Comparison of ENCODE assay signal across 19 mouse cellular contexts in the genomic region with DNA sequence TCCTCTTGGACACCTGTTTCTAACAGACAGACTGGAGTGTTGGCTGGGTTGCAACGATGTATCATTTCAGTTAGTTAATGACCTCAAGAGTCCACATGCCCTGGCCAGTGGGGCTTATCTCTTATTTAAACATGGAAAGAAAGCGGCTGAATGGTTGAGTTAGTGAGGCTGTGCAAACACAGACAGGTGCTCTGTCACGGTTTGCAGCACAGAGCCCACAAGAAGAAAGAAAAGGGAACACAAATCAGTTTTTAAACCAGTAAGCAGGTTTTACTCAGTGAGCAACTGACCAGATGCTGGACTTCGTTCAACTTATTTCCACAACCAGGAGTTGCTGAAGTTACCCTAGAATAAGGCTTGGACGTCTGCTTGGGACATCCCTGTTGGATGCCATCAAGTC.
DNase-seq lines count a peak whose midpoint lies in the region; ATAC-seq lines count a peak whose summit lies in the region.
"Had no signal": no experiment of that assay in that cellular context is flagged by ENCODE, and none has a peak within 500 bp of the region (broad histone marks: within the 10 kb centered on the region; RNA-seq: fewer than 3 reads in every experiment).

No protein-coding gene starts in this region.

- ATAC-seq in liver, embryonic 13.5 days (ENCODE audit: low read depth): peak; percentile 43; the same call in 1 of the 2 replicates
- ATAC-seq in stomach, embryonic 14.5 days (ENCODE audit: insufficient number of reproducible peaks, insufficient read depth, low FRiP score, low read depth): 0 out of 2 replicates have a peak, but pooled peaks have one; percentile 74
- ATAC-seq: forebrain, embryonic 16.5 days; hindbrain, postnatal 0 days; Patski had no signal

- H3K4me3 ChIP-seq in liver, embryonic 13.5 days (replicated peaks): no peak overlapping the region
- H3K4me3 ChIP-seq in stomach, embryonic 14.5 days (ENCODE audit: low read depth, low read length): no peak overlapping the region
- H3K4me3 ChIP-seq: kidney, embryonic 15.5 days; neural tube, embryonic 12.5 days had no signal

- H3K27me3 ChIP-seq in liver, embryonic 13.5 days: no peaks in the 10 kb centered on the region
- H3K27me3 ChIP-seq in stomach, embryonic 14.5 days (ENCODE audit: control insufficient read depth, insufficient read depth, low read length): no peaks in the 10 kb centered on the region
- H3K27me3 ChIP-seq: kidney, embryonic 15.5 days; neural tube, embryonic 12.5 days; Patski had no signal

- peak; percentile 8 for DNase-seq in lung, postnatal 25 days (ENCODE audit: low spot score)
- DNase-seq in lung, postnatal 14 days: no peak
- DNase-seq in MN1 (ENCODE audit: low spot score): peak; percentile 64
- no peak for DNase-seq in liver, embryonic 13.5 days
- no peak for DNase-seq in thymus, adult 18-20 months
- DNase-seq in ovary, postnatal 10 days (ENCODE audit: low spot score): no peak
- DNase-seq in frontal cortex, postnatal 10 days (ENCODE audit: low spot score in 2 of 2): no peak
- DNase-seq: cerebellum, postnatal 14 days; gastrocnemius, postnatal 14 days; heart, postnatal 36 days; layer of hippocampus, adult 9-11 months; lung, adult 2 months had no signal

- no peaks in the 10 kb centered on the region for H3K36me3 ChIP-seq in liver, embryonic 13.5 days
- no peaks in the 10 kb centered on the region for H3K36me3 ChIP-seq in stomach, embryonic 14.5 days (ENCODE audit: control insufficient read depth, insufficient read depth, low read length)
- H3K36me3 ChIP-seq: kidney, embryonic 15.5 days; neural tube, embryonic 12.5 days had no signal

- no peak overlapping the region for H3K4me2 ChIP-seq in liver, embryonic 13.5 days
- H3K4me2 ChIP-seq in stomach, embryonic 14.5 days (replicated peaks; ENCODE audit: low read depth, low read length): no peak overlapping the region
- H3K4me2 ChIP-seq: heart, embryonic 11.5 days; kidney, embryonic 15.5 days; neural tube, embryonic 12.5 days had no signal

- no peaks in the 10 kb centered on the region for H3K9me3 ChIP-seq in liver, embryonic 13.5 days (replicated peaks)
- H3K9me3 ChIP-seq in stomach, embryonic 14.5 days (ENCODE audit: control insufficient read depth, low read depth, low read length): no peaks in the 10 kb centered on the region
- H3K9me3 ChIP-seq: kidney, embryonic 15.5 days; neural tube, embryonic 12.5 days had no signal

- H3K9ac ChIP-seq in liver, embryonic 13.5 days: no peak overlapping the region
- no peak overlapping the region for H3K9ac ChIP-seq in stomach, embryonic 14.5 days (replicated peaks; ENCODE audit: low read depth, low read length)
- H3K9ac ChIP-seq: kidney, embryonic 15.5 days; neural tube, embryonic 12.5 days had no signal

- no peak overlapping the region for H3K27ac ChIP-seq in liver, embryonic 13.5 days
- H3K27ac ChIP-seq in stomach, embryonic 14.5 days (ENCODE audit: low read length): no peak overlapping the region
- H3K27ac ChIP-seq: hindbrain, postnatal 0 days; kidney, embryonic 15.5 days; neural tube, embryonic 12.5 days had no signal

- peaks cover 25% of the 10 kb centered on the region for H3K4me1 ChIP-seq in liver, embryonic 13.5 days (replicated peaks)
- no peaks in the 10 kb centered on the region for H3K4me1 ChIP-seq in stomach, embryonic 14.5 days (ENCODE audit: control insufficient read depth, insufficient read depth, low read length)
- H3K4me1 ChIP-seq: neural tube, embryonic 12.5 days had no signal

- WGBS in liver, embryonic 13.5 days (ENCODE audit: insufficient replicate concordance): 45% methylated on average over 5 of the region's 5 CpGs
- 27% methylated on average over 5 of the region's 5 CpGs for WGBS in stomach, embryonic 14.5 days

Comparison
In these comparisons a context has a peak if more than half of its experiments do, and no peak if none do; other contexts are left out.
1. DNase-seq: peak in lung, postnatal 25 days (single experiment) and MN1 (single experiment); none in lung, postnatal 14 days (single experiment), liver, embryonic 13.5 days (single experiment), thymus, adult 18-20 months (0 of 2), ovary, postnatal 10 days (single experiment) and frontal cortex, postnatal 10 days (0 of 2).